In the genomic region with DNA sequence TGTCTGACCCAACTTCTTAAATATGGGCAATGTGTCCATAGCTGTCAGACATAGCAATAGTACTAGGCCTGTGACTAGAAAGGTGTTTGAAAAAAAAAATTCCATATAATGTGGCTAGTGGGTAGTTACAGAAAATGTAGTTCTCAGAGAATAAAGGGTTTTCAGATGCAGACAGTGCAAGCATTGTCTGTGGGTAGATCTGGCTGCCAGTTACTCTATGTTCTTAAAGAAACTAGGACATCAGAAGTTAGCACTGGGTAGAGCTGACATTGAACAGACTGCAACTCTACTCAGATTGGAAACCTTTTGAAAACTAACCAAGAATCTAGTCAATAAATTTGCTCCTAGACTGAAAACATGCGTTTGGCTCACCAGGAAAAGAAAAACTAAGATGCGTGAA, we compare ENCODE assay signal across 16 mouse cellular contexts.
"Had no signal": no experiment of that assay in that cellular context is flagged by ENCODE, and none has a peak within 500 bp of the region (broad histone marks: within the 10 kb centered on the region; RNA-seq: fewer than 3 reads in every experiment).

No protein-coding gene starts in this region.

- DNase-seq: gastrocnemius, adult 2 months; gastrocnemius, postnatal 10 days; gastrocnemius, postnatal 25 days; heart, adult 18-20 months; heart, postnatal 14 days; heart, postnatal 36 days; kidney, adult 11 months; kidney, adult 2 months; kidney, adult 9 months; kidney, postnatal 14 days; kidney, postnatal 36 days; layer of hippocampus, adult 9-11 months; layer of hippocampus, postnatal 36 days; left cerebral cortex, postnatal 4 days had no signal

- ATAC-seq: hindbrain, postnatal 0 days; intestine, embryonic 16.5 days had no signal
